Mouse (Mus musculus): ENCODE results near the gene Nln. TPM values are rescaled to one million over a fixed set of nuclear protein-coding genes. Genes with fewer than 3 reads are reported as not detected.

Gene Nln
- polyA plus RNA-seq, 1 experiment, result 12.4 TPM

DNA sequence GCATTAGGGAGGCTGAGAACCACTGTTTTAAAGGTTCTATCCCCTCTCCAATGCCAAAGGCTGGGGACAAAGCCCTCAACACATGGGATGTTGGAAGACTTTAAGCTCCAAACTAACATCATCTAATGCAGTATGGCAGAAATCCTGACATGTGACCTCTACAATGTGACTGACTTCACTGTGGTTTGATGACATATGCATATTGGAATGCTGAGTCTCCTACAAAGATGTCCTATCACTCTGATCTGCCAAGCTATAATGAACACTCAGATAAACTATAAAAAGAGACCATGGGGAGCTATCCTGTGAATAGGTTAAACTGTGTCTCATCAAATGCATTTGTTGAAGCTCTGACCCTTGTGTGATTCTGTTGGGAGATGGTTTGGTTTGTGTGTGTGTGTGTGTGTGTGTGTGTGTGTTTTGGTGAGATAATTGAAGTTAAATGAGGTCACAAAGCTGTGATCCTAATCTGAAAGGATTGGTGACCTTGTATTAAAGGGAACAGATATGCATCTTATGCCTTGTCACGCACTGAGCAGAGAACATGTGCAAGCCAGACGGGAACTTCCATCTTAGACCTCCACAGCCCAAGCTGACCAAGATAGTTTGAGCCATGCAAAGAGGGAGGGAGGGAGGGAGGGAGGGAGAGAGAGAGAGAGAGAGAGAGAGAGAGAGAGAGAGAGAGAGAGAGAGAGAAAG lies 43.6 kb downstream of the Nln start:
- WGBS, result 84% methylated on average over 2 of the region's 2 CpGs
- Histone ChIP-seq H3K27ac (ENCODE audit: control insufficient read depth, insufficient read depth, low read depth, low read length, poor library complexity) (no peak overlapping the region), H3K4me1 (ENCODE audit: control insufficient read depth, insufficient read depth, low read length) (no peaks in the 10 kb centered on the region; the same call in 1 of the 2 replicates), H3K4me3 (replicated peaks; ENCODE audit: control insufficient read depth, low read depth, low read length) (no peak overlapping the region)
- TF ChIP-seq CTCF (IDR thresholded peaks at IDR 0.05; ENCODE audit: control insufficient read depth, insufficient read depth, low read length), result no peak
- TF ChIP-seq POLR2A (IDR thresholded peaks at IDR 0.05; ENCODE audit: borderline replicate concordance, control insufficient read depth, low read depth, low read length), result no peak

DNA sequence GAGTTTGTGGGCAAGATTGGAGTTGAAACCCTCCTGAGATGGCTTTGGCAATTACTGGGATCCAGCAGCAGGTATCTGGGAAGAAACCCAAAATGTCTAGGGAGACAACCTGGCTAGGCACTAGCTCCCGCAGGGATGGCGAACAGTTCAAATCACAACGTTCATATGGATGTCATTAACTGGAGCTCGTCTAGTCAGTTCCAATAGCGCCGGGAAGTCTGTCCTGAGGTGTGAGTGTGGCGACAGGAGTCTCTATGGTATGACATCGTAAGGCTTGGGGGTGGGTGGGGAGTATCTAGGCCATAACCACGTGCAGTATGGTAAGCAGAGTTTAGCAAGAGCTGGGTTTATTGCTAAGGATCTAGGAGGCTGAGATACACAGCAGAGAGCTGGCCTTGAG lies 46.4 kb downstream of the Nln start:
- 85% methylated on average over 9 of the region's 9 CpGs for WGBS
- Histone ChIP-seq H3K27ac (ENCODE audit: control insufficient read depth, insufficient read depth, low read depth, low read length, poor library complexity) (no peak overlapping the region), H3K4me1 (ENCODE audit: control insufficient read depth, insufficient read depth, low read length) (no peaks in the 10 kb centered on the region; the same call in 1 of the 2 replicates), H3K4me3 (replicated peaks; ENCODE audit: control insufficient read depth, low read depth, low read length) (no peak overlapping the region)
- TF ChIP-seq CTCF (IDR thresholded peaks at IDR 0.05; ENCODE audit: control insufficient read depth, insufficient read depth, low read length) (no peak), POLR2A (IDR thresholded peaks at IDR 0.05; ENCODE audit: borderline replicate concordance, control insufficient read depth, low read depth, low read length) (no peak)

DNA sequence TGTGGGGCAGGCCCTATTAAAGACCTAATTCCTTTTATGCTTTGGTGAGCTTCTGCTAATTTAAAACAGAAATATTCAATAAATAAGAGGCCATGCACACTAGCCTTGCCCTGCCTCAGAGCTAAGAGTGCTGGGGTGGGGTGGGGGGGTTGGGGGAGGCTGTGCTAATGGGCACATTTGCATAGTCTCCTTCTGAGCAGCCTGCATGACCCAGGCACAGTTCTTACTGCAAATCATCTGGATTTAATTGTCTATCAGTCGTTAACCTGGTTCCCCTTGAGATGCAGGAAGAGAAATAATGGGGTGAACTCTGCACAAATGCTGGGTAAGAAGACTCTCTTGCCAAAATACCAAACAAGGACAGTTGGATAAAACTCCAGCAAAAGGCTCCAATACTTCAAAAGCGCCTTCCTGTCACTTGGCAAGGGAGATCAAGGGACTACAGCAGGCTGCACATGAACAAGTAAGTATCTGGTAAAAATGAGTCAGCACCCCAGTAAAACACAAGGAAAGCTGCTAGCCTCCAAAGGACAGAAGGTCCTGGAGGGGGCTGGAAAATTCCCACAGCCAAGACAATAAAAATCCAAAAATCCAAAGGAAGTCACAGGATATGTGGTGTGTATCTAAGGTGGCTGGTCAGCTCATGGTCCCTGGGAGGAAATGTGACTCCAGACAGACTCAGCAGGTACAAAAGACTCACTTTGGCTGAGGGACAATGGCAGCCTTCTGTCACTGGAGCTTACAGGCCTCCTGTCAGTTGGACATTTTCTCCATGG lies 47.3 kb downstream of the Nln start:
- TF ChIP-seq POLR2A (IDR thresholded peaks at IDR 0.05; ENCODE audit: borderline replicate concordance, control insufficient read depth, low read depth, low read length), result no peak
- no peak for TF ChIP-seq CTCF (IDR thresholded peaks at IDR 0.05; ENCODE audit: control insufficient read depth, insufficient read depth, low read length)
- Histone ChIP-seq H3K27ac (ENCODE audit: control insufficient read depth, insufficient read depth, low read depth, low read length, poor library complexity) (no peak overlapping the region), H3K4me1 (ENCODE audit: control insufficient read depth, insufficient read depth, low read length) (no peaks in the 10 kb centered on the region; the same call in 1 of the 2 replicates), H3K4me3 (replicated peaks; ENCODE audit: control insufficient read depth, low read depth, low read length) (no peak overlapping the region)
- WGBS, result 73% methylated on average over 2 of the region's 2 CpGs

DNA sequence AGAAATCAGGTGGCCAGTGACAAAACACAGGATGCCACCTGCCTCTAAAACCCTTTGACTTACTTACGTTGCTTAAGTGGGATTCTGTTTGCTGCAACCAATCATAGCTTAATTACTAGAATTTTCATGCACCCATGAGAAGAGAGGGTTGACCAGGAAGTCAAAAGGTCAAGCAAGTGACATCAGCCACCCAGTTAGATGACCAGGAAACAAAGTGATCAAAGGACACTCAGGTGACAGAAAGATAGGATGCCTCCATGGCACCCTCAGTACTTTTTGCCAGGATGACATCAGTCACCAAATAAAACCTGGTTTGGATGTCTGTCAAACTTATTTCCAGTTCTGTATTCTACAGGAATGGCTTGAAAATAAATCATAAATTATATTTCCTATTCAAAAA lies 49.2 kb downstream of the Nln start:
- H3K4me1 ChIP-seq (ENCODE audit: control insufficient read depth, insufficient read depth, low read length), result no peaks in the 10 kb centered on the region
- no peak overlapping the region for H3K27ac ChIP-seq (ENCODE audit: control insufficient read depth, insufficient read depth, low read depth, low read length, poor library complexity)
- 79% methylated on average over 1 of the region's 1 CpGs for WGBS
- no peak overlapping the region for H3K4me3 ChIP-seq (replicated peaks; ENCODE audit: control insufficient read depth, low read depth, low read length)
- TF ChIP-seq POLR2A (IDR thresholded peaks at IDR 0.05; ENCODE audit: borderline replicate concordance, control insufficient read depth, low read depth, low read length) (no peak), CTCF (IDR thresholded peaks at IDR 0.05; ENCODE audit: control insufficient read depth, insufficient read depth, low read length) (no peak)

- H3K4me1 ChIP-seq (ENCODE audit: control insufficient read depth, insufficient read depth, low read length), result no peaks in the 10 kb centered on the region
- no peak overlapping the region for H3K4me3 ChIP-seq (replicated peaks; ENCODE audit: control insufficient read depth, low read depth, low read length)
- no peak for TF ChIP-seq POLR2A (IDR thresholded peaks at IDR 0.05; ENCODE audit: borderline replicate concordance, control insufficient read depth, low read depth, low read length)
- TF ChIP-seq CTCF (IDR thresholded peaks at IDR 0.05; ENCODE audit: control insufficient read depth, insufficient read depth, low read length), result no peak
- H3K27ac ChIP-seq (ENCODE audit: control insufficient read depth, insufficient read depth, low read depth, low read length, poor library complexity), result no peak overlapping the region
- 59% methylated on average over 4 of the region's 4 CpGs for WGBS
Measured at GRCm38 (mm10) chr13:104059536-104059935, 49.9 kb downstream of the Nln start.

DNA sequence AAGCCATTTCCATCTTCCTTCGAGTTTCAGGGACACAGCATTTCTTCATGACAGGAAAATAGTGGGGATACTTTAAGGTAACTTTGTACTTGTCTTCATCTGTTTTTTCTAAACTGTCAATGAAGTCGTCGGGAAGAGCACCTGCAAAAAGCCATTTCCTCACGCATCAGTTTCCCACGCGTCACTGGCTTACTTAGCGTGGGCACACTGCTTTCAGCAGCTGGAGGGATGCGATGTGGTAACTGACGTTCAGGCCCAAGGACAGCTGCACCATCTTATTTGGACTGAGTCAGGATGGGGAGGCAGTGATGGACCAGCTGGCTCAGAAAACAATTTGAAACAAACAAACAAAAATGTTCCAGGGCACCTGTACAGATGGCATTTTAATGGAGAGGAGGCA lies 50.7 kb downstream of the Nln start:
- no peak for TF ChIP-seq POLR2A (IDR thresholded peaks at IDR 0.05; ENCODE audit: borderline replicate concordance, control insufficient read depth, low read depth, low read length)
- no peak for TF ChIP-seq CTCF (IDR thresholded peaks at IDR 0.05; ENCODE audit: control insufficient read depth, insufficient read depth, low read length)
- 80% methylated on average over 9 of the region's 9 CpGs for WGBS
- H3K4me1 ChIP-seq (ENCODE audit: control insufficient read depth, insufficient read depth, low read length), result no peaks in the 10 kb centered on the region
- no peak overlapping the region for H3K4me3 ChIP-seq (replicated peaks; ENCODE audit: control insufficient read depth, low read depth, low read length)
- H3K27ac ChIP-seq (ENCODE audit: control insufficient read depth, insufficient read depth, low read depth, low read length, poor library complexity), result no peak overlapping the region

GRCm38 (mm10) chr13:104052271-104052753 lies 57.1 kb downstream of the Nln start:
- no peak overlapping the region for H3K27ac ChIP-seq (ENCODE audit: control insufficient read depth, insufficient read depth, low read depth, low read length, poor library complexity)
- 90% methylated on average over 9 of the region's 9 CpGs for WGBS
- TF ChIP-seq POLR2A (IDR thresholded peaks at IDR 0.05; ENCODE audit: borderline replicate concordance, control insufficient read depth, low read depth, low read length), result no peak
- TF ChIP-seq CTCF (IDR thresholded peaks at IDR 0.05; ENCODE audit: control insufficient read depth, insufficient read depth, low read length), result no peak

GRCm38 (mm10) chr13:104048835-104049234 lies 60.6 kb downstream of the Nln start:
- TF ChIP-seq CTCF (IDR thresholded peaks at IDR 0.05; ENCODE audit: control insufficient read depth, insufficient read depth, low read length), result no peak
- no peak for TF ChIP-seq POLR2A (IDR thresholded peaks at IDR 0.05; ENCODE audit: borderline replicate concordance, control insufficient read depth, low read depth, low read length)
- 77% methylated on average over 3 of the region's 3 CpGs for whole genome bisulfite sequencing
- Histone ChIP-seq H3K4me3 (replicated peaks; ENCODE audit: control insufficient read depth, low read depth, low read length) (no peak overlapping the region), H3K4me1 (ENCODE audit: control insufficient read depth, insufficient read depth, low read length) (no peaks in the 10 kb centered on the region; the same call in 1 of the 2 replicates), H3K27ac (ENCODE audit: control insufficient read depth, insufficient read depth, low read depth, low read length, poor library complexity) (no peak overlapping the region)

More at GRCm38 (mm10) chr13:104052271-104052753, 57.1 kb downstream of the Nln start:
- Histone ChIP-seq H3K4me1 (ENCODE audit: control insufficient read depth, insufficient read depth, low read length) (no peaks in the 10 kb centered on the region), H3K4me3 (replicated peaks; ENCODE audit: control insufficient read depth, low read depth, low read length) (no peak overlapping the region)

Measured in bone marrow, adult 2 months (tissue).